Mouse (Mus musculus): ENCODE measurements around the gene Gm10277. TPM values are rescaled to one million over a fixed set of nuclear protein-coding genes. Genes with fewer than 3 reads are reported as not detected.
"Not testable (repeated sequence)": the region's sequence is repeated elsewhere in the genome, so short reads cannot be mapped to it uniquely, and the experiment has no call there.

The Gm10277 gene
- polyA plus RNA-seq, 1 experiment from 2014 or later, result 2.0 TPM

- H3K36me3 ChIP-seq, result no peaks in the 10 kb centered on the region
Observed at GRCm38 (mm10) chr11:77764694-77765458, 22.7 kb downstream of the Gm10277 start.

GRCm38 (mm10) chr11:77763673-77764340 lies 23.7 kb downstream of the Gm10277 start:
- 3% methylated on average over 26 of the region's 26 CpGs for WGBS
- Histone ChIP-seq H3K27ac (peak overlapping the region; percentile 97), H3K27me3 (0 out of 2 replicates have a peak, but pooled peaks cover 4% of the 10 kb centered on the region), H3K9me3 (no peaks in the 10 kb centered on the region), H3K4me3 (peak overlapping the region; percentile 96), H3K4me1 (replicated peaks) (peaks cover 38% of the 10 kb centered on the region), H3K9ac (peak overlapping the region; percentile 99), H3K4me2 (peak overlapping the region; percentile 98), H3K36me3 (no peaks in the 10 kb centered on the region)
- ATAC-seq (ENCODE audit: low FRiP score), result peak; percentile 70

More at GRCm38 (mm10) chr11:77764694-77765458, 22.7 kb downstream of the Gm10277 start:
- Histone ChIP-seq H3K4me2 (peak overlapping the region; percentile 98), H3K27me3 (0 out of 2 replicates have a peak, but pooled peaks cover 4% of the 10 kb centered on the region), H3K4me3 (peak overlapping the region; percentile 96), H3K9ac (peak overlapping the region; percentile 99), H3K4me1 (replicated peaks) (peaks cover 38% of the 10 kb centered on the region), H3K27ac (peak overlapping the region; percentile 97; the same call in 1 of the 2 replicates), H3K9me3 (no peaks in the 10 kb centered on the region)
- no peak for ATAC-seq (ENCODE audit: low FRiP score)
- 41% methylated on average over 9 of the region's 9 CpGs for WGBS

GRCm38 (mm10) chr11:77762783-77763672 lies 24.5 kb downstream of the Gm10277 start, which contains the start of gene Myo18a:
Gene Myo18a (plus strand): TSS chr11:77763246.
- WGBS, result 2% methylated on average over 70 of the region's 79 CpGs
- Histone ChIP-seq H3K9me3 (no peaks in the 10 kb centered on the region), H3K27ac (peak within 1 kb of the TSS; percentile 97), H3K4me2 (peak within 1 kb of the TSS; percentile 98), H3K36me3 (no peaks in the 10 kb centered on the region), H3K4me1 (replicated peaks) (peaks cover 44% of the 10 kb centered on the region), H3K4me3 (peak within 1 kb of the TSS; percentile 96), H3K27me3 (0 out of 2 replicates have a peak, but pooled peaks cover 4% of the 10 kb centered on the region), H3K9ac (peak within 1 kb of the TSS; percentile 99)
- ATAC-seq (ENCODE audit: low FRiP score), result peak; percentile 88

GRCm38 (mm10) chr11:77760031-77760430 lies 27.5 kb downstream of the Gm10277 start:
- 0 out of 2 replicates have a peak, but pooled peaks cover 4% of the 10 kb centered on the region for H3K27me3 ChIP-seq
- no peak overlapping the region for H3K9ac ChIP-seq
- no peak overlapping the region for H3K4me2 ChIP-seq
- H3K4me3 ChIP-seq, result no peak overlapping the region
- H3K36me3 ChIP-seq, result no peaks in the 10 kb centered on the region
- no peak overlapping the region for H3K27ac ChIP-seq
- H3K9me3 ChIP-seq, result no peaks in the 10 kb centered on the region
- 93% methylated on average over 4 of the region's 4 CpGs for WGBS
- H3K4me1 ChIP-seq (replicated peaks), result peaks cover 22% of the 10 kb centered on the region
- no peak for ATAC-seq (ENCODE audit: low FRiP score)

GRCm38 (mm10) chr11:77753469-77753868 lies 34.1 kb downstream of the Gm10277 start:
- no peak for ATAC-seq (ENCODE audit: low FRiP score)
- 80% methylated on average over 3 of the region's 3 CpGs for WGBS

GRCm38 (mm10) chr11:77752525-77752924 lies 35.0 kb downstream of the Gm10277 start:
- no peak for ATAC-seq (ENCODE audit: low FRiP score)
- WGBS, result 84% methylated on average over 5 of the region's 5 CpGs
- Histone ChIP-seq H3K9me3 (no peaks in the 10 kb centered on the region), H3K27ac (no peak overlapping the region), H3K4me1 (replicated peaks) (no peaks in the 10 kb centered on the region), H3K4me3 (no peak overlapping the region), H3K4me2 (no peak overlapping the region), H3K9ac (no peak overlapping the region), H3K27me3 (no peaks in the 10 kb centered on the region), H3K36me3 (no peaks in the 10 kb centered on the region)

More at GRCm38 (mm10) chr11:77753469-77753868, 34.1 kb downstream of the Gm10277 start:
- 0 out of 2 replicates have a peak, but pooled peaks cover 3% of the 10 kb centered on the region for H3K4me1 ChIP-seq (replicated peaks)
- no peak overlapping the region for H3K4me2 ChIP-seq
- H3K9ac ChIP-seq, result no peak overlapping the region
- H3K9me3 ChIP-seq, result no peaks in the 10 kb centered on the region
- no peaks in the 10 kb centered on the region for H3K36me3 ChIP-seq
- no peaks in the 10 kb centered on the region for H3K27me3 ChIP-seq
- no peak overlapping the region for H3K4me3 ChIP-seq
- no peak overlapping the region for H3K27ac ChIP-seq

GRCm38 (mm10) chr11:77748996-77749395 lies 38.6 kb downstream of the Gm10277 start:
- Histone ChIP-seq H3K4me3 (no peak overlapping the region), H3K27me3 (no peaks in the 10 kb centered on the region), H3K9me3 (no peaks in the 10 kb centered on the region), H3K4me1 (replicated peaks) (no peaks in the 10 kb centered on the region), H3K27ac (no peak overlapping the region), H3K9ac (no peak overlapping the region), H3K4me2 (no peak overlapping the region), H3K36me3 (no peaks in the 10 kb centered on the region)
- WGBS, result 86% methylated on average over 5 of the region's 5 CpGs
- no peak for ATAC-seq (ENCODE audit: low FRiP score)

GRCm38 (mm10) chr11:77747103-77747502 lies 40.4 kb downstream of the Gm10277 start:
- not testable (repeated sequence) for H3K27me3 ChIP-seq; H3K4me3 ChIP-seq; ATAC-seq (ENCODE audit: low FRiP score); H3K9ac ChIP-seq; H3K4me1 ChIP-seq (replicated peaks); H3K27ac ChIP-seq; H3K9me3 ChIP-seq; H3K4me2 ChIP-seq; H3K36me3 ChIP-seq
- WGBS, result 95% methylated on average over 14 of the region's 15 CpGs

- no peak overlapping the region for H3K4me2 ChIP-seq
- no peaks in the 10 kb centered on the region for H3K36me3 ChIP-seq
- H3K4me1 ChIP-seq (replicated peaks), result no peaks in the 10 kb centered on the region
- no peak overlapping the region for H3K27ac ChIP-seq
- 88% methylated on average over 4 of the region's 4 CpGs for WGBS
- ATAC-seq (ENCODE audit: low FRiP score), result no peak
- no peak overlapping the region for H3K9ac ChIP-seq
- H3K9me3 ChIP-seq, result no peaks in the 10 kb centered on the region
- H3K27me3 ChIP-seq, result no peaks in the 10 kb centered on the region
- H3K4me3 ChIP-seq, result no peak overlapping the region
Observed at GRCm38 (mm10) chr11:77746652-77747051, 40.9 kb downstream of the Gm10277 start.

- WGBS, result 34% methylated on average over 6 of the region's 6 CpGs
- H3K4me2 ChIP-seq, result no peak overlapping the region
- no peak overlapping the region for H3K4me3 ChIP-seq
- H3K27me3 ChIP-seq, result no peaks in the 10 kb centered on the region
- no peak overlapping the region for H3K27ac ChIP-seq
- no peaks in the 10 kb centered on the region for H3K36me3 ChIP-seq
- H3K9ac ChIP-seq, result no peak overlapping the region
- ATAC-seq (ENCODE audit: low FRiP score), result no peak
- no peaks in the 10 kb centered on the region for H3K9me3 ChIP-seq
- H3K4me1 ChIP-seq (replicated peaks), result no peaks in the 10 kb centered on the region
Observed at GRCm38 (mm10) chr11:77743966-77744365, 43.6 kb downstream of the Gm10277 start.

GRCm38 (mm10) chr11:77738555-77738954 lies 49.0 kb downstream of the Gm10277 start:
- Histone ChIP-seq H3K36me3 (no peaks in the 10 kb centered on the region), H3K4me1 (replicated peaks) (no peaks in the 10 kb centered on the region), H3K27me3 (no peaks in the 10 kb centered on the region), H3K4me3 (no peak overlapping the region), H3K27ac (no peak overlapping the region), H3K4me2 (no peak overlapping the region), H3K9ac (no peak overlapping the region), H3K9me3 (no peaks in the 10 kb centered on the region)
- 47% methylated on average over 7 of the region's 7 CpGs for WGBS
- no peak for ATAC-seq (ENCODE audit: low FRiP score)

GRCm38 (mm10) chr11:77737289-77737688 lies 50.3 kb downstream of the Gm10277 start:
- WGBS, result under 1% methylated on average over 6 of the region's 6 CpGs
- ATAC-seq (ENCODE audit: low FRiP score), result no peak

More at GRCm38 (mm10) chr11:77737289-77737688, 50.3 kb downstream of the Gm10277 start:
- Histone ChIP-seq H3K4me3 (no peak overlapping the region), H3K4me1 (replicated peaks) (no peaks in the 10 kb centered on the region), H3K36me3 (no peaks in the 10 kb centered on the region), H3K27ac (no peak overlapping the region), H3K9ac (no peak overlapping the region), H3K4me2 (no peak overlapping the region), H3K9me3 (no peaks in the 10 kb centered on the region), H3K27me3 (no peaks in the 10 kb centered on the region)
